ENCODE assay signal across 29 mouse cellular contexts in the genomic region with DNA sequence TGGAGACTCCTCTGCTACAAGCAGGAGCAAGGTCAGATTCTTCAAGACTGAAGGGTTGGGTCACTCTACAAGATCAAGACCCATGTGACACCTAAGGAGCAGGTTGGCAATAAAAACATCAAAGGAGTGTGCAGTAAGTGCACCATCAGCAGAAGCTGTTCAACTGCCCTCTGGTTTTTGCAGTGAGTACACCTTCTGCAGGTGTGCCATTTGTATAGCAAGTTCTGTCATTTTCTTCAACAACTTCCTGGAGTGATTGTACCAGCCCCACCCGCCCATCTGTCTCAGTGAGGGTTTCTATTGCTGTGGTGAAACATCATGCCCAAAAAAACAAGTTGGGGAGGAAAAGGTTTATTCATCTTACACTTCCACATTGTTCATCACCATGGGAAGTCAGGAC. TPM values are rescaled to one million over a fixed set of nuclear protein-coding genes. Genes with fewer than 3 reads are reported as not detected.
DNase-seq lines count a peak whose midpoint lies in the region; ATAC-seq and TF ChIP-seq lines count a peak whose summit lies in the region.
"Had no signal": no experiment of that assay in that cellular context is flagged by ENCODE, and none has a peak within 500 bp of the region (broad histone marks: within the 10 kb centered on the region; RNA-seq: fewer than 3 reads in every experiment).

No protein-coding gene starts in this region.

- no peaks in the 10 kb centered on the region for H3K27me3 ChIP-seq in forebrain, embryonic 15.5 days
- no peaks in the 10 kb centered on the region for H3K27me3 ChIP-seq in forebrain, embryonic 11.5 days (ENCODE audit: control insufficient read depth, insufficient read depth, low read length)
- no peaks in the 10 kb centered on the region for H3K27me3 ChIP-seq in forebrain, embryonic 16.5 days (replicated peaks; ENCODE audit: control insufficient read depth, insufficient read depth, low read length)
- H3K27me3 ChIP-seq in intestine, postnatal 0 days (replicated peaks; ENCODE audit: control insufficient read depth, insufficient read depth, low read length), result no peaks in the 10 kb centered on the region
- H3K27me3 ChIP-seq in limb, embryonic 10.5 days (ENCODE audit: low read depth, poor library complexity, severe bottlenecking), result no peaks in the 10 kb centered on the region
- H3K27me3 ChIP-seq: hindbrain, embryonic 13.5 days; limb, embryonic 15.5 days; liver, embryonic 13.5 days; midbrain, embryonic 15.5 days; Patski had no signal

- H3K9me3 ChIP-seq in forebrain, embryonic 15.5 days, result no peaks in the 10 kb centered on the region
- no peaks in the 10 kb centered on the region for H3K9me3 ChIP-seq in forebrain, embryonic 11.5 days (ENCODE audit: control insufficient read depth, low read length)
- no peaks in the 10 kb centered on the region for H3K9me3 ChIP-seq in forebrain, embryonic 16.5 days (ENCODE audit: control insufficient read depth, low read length)
- H3K9me3 ChIP-seq in intestine, postnatal 0 days (ENCODE audit: control insufficient read depth), result no peaks in the 10 kb centered on the region
- H3K9me3 ChIP-seq in limb, embryonic 10.5 days (replicated peaks), result no peaks in the 10 kb centered on the region
- H3K9me3 ChIP-seq: limb, embryonic 15.5 days; liver, embryonic 13.5 days; midbrain, embryonic 15.5 days had no signal

- DNase-seq in forebrain, embryonic 11.5 days (ENCODE audit: low spot score), result no peak
- peak; percentile 69 for DNase-seq in thymus, postnatal 14 days
- no peak for DNase-seq in frontal cortex, postnatal 36 days (ENCODE audit: low spot score in 2 of 2)
- DNase-seq in ovary, adult 18-20 months (ENCODE audit: low spot score), result no peak
- DNase-seq in limb, embryonic 10.5 days (ENCODE audit: low spot score), result no peak
- DNase-seq: adrenal gland, adult 2 months; adrenal gland, postnatal 36 days; cerebellum, adult 2 months; cerebellum, postnatal 25 days; gastrocnemius, postnatal 10 days; heart, postnatal 4 days; kidney, adult 18-20 months; kidney, postnatal 10 days; layer of hippocampus, postnatal 36 days; left cerebral cortex, postnatal 4 days; liver, embryonic 13.5 days; lung, adult 18-20 months; right cerebral cortex, adult 18-20 months; spleen, adult 18-20 months had no signal

- no peak for ATAC-seq in forebrain, embryonic 15.5 days (replicated peaks)
- no peak for ATAC-seq in forebrain, embryonic 11.5 days (replicated peaks; ENCODE audit: low FRiP score)
- ATAC-seq in forebrain, embryonic 16.5 days, result no peak
- ATAC-seq in intestine, postnatal 0 days, result peak; percentile 85
- ATAC-seq: lung, postnatal 0 days; midbrain, embryonic 15.5 days; Patski had no signal

- H3K27ac ChIP-seq in forebrain, embryonic 15.5 days (replicated peaks), result peak overlapping the region; percentile 76
- H3K27ac ChIP-seq in forebrain, embryonic 11.5 days (ENCODE audit: low read depth, low read length), result no peak overlapping the region
- peak overlapping the region; percentile 79 for H3K27ac ChIP-seq in forebrain, embryonic 16.5 days (ENCODE audit: low read length)
- no peak overlapping the region for H3K27ac ChIP-seq in intestine, postnatal 0 days (ENCODE audit: low read depth, low read length)
- no peak overlapping the region for H3K27ac ChIP-seq in limb, embryonic 10.5 days
- H3K27ac ChIP-seq: heart, embryonic 10.5 days; hindbrain, embryonic 13.5 days; limb, embryonic 15.5 days; liver, embryonic 13.5 days; macrophage; midbrain, embryonic 15.5 days had no signal

- peaks cover 63% of the 10 kb centered on the region for H3K4me1 ChIP-seq in forebrain, embryonic 15.5 days
- peaks cover 2% of the 10 kb centered on the region; the same call in 1 of the 2 replicates for H3K4me1 ChIP-seq in forebrain, embryonic 11.5 days (replicated peaks; ENCODE audit: control insufficient read depth, insufficient read depth, low read length)
- H3K4me1 ChIP-seq in forebrain, embryonic 16.5 days (replicated peaks; ENCODE audit: control insufficient read depth, insufficient read depth, low read length), result peaks cover 38% of the 10 kb centered on the region
- H3K4me1 ChIP-seq in intestine, postnatal 0 days (replicated peaks; ENCODE audit: control insufficient read depth, insufficient read depth, low read length), result peaks cover 4% of the 10 kb centered on the region; the same call in 1 of the 2 replicates
- peaks cover 14% of the 10 kb centered on the region for H3K4me1 ChIP-seq in limb, embryonic 10.5 days

- H3K4me3 ChIP-seq in forebrain, embryonic 15.5 days, result no peak overlapping the region
- no peak overlapping the region for H3K4me3 ChIP-seq in forebrain, embryonic 11.5 days (ENCODE audit: low read depth, low read length)
- H3K4me3 ChIP-seq in forebrain, embryonic 16.5 days (replicated peaks; ENCODE audit: low read length), result no peak overlapping the region
- no peak overlapping the region for H3K4me3 ChIP-seq in intestine, postnatal 0 days (ENCODE audit: low read depth, low read length)
- no peak overlapping the region for H3K4me3 ChIP-seq in limb, embryonic 10.5 days
- H3K4me3 ChIP-seq: heart, embryonic 10.5 days; hindbrain, embryonic 13.5 days; limb, embryonic 15.5 days; liver, embryonic 13.5 days; midbrain, embryonic 15.5 days had no signal

- H3K9ac ChIP-seq in forebrain, embryonic 15.5 days (replicated peaks), result no peak overlapping the region
- H3K9ac ChIP-seq in forebrain, embryonic 11.5 days (ENCODE audit: low read length), result no peak overlapping the region
- H3K9ac ChIP-seq in forebrain, embryonic 16.5 days (replicated peaks; ENCODE audit: low read depth, low read length), result no peak overlapping the region
- no peak overlapping the region for H3K9ac ChIP-seq in intestine, postnatal 0 days (ENCODE audit: low read depth, low read length)
- H3K9ac ChIP-seq: hindbrain, embryonic 13.5 days; limb, embryonic 15.5 days; liver, embryonic 13.5 days; midbrain, embryonic 15.5 days had no signal

- H3K36me3 ChIP-seq in forebrain, embryonic 15.5 days, result no peaks in the 10 kb centered on the region
- no peaks in the 10 kb centered on the region for H3K36me3 ChIP-seq in forebrain, embryonic 11.5 days (ENCODE audit: control insufficient read depth, insufficient read depth, low read length)
- H3K36me3 ChIP-seq in forebrain, embryonic 16.5 days (ENCODE audit: control insufficient read depth, insufficient read depth), result no peaks in the 10 kb centered on the region
- no peaks in the 10 kb centered on the region for H3K36me3 ChIP-seq in intestine, postnatal 0 days (ENCODE audit: control insufficient read depth, insufficient read depth)
- H3K36me3 ChIP-seq in limb, embryonic 10.5 days, result no peaks in the 10 kb centered on the region
- H3K36me3 ChIP-seq: heart, embryonic 10.5 days; hindbrain, embryonic 13.5 days; limb, embryonic 15.5 days; liver, embryonic 13.5 days; midbrain, embryonic 15.5 days had no signal

- 83% methylated on average over 1 of the region's 1 CpGs for WGBS in forebrain, embryonic 15.5 days
- 89% methylated on average over 1 of the region's 1 CpGs for WGBS in forebrain, embryonic 11.5 days
- 91% methylated on average over 1 of the region's 1 CpGs for WGBS in forebrain, embryonic 16.5 days
- 41% methylated on average over 1 of the region's 1 CpGs for WGBS in intestine, postnatal 0 days
- WGBS in limb, embryonic 10.5 days, result 85% methylated on average over 1 of the region's 1 CpGs

- peak; percentile 36 for TF ChIP-seq CTCF in intestine, postnatal 0 days (IDR thresholded peaks at IDR 0.05; ENCODE audit: low read depth)

- no peak overlapping the region for H3K4me2 ChIP-seq in forebrain, embryonic 15.5 days (replicated peaks)
- no peak overlapping the region for H3K4me2 ChIP-seq in forebrain, embryonic 11.5 days (ENCODE audit: low read depth, low read length, severe bottlenecking)
- H3K4me2 ChIP-seq in forebrain, embryonic 16.5 days (ENCODE audit: low read length), result no peak overlapping the region
- no peak overlapping the region for H3K4me2 ChIP-seq in intestine, postnatal 0 days (replicated peaks; ENCODE audit: low read depth)
- H3K4me2 ChIP-seq: hindbrain, embryonic 13.5 days; limb, embryonic 15.5 days; liver, embryonic 13.5 days; midbrain, embryonic 15.5 days had no signal

RNA-seq across cellular contexts. Expression of a gene that starts 27.1 kb away (rescaled TPM):
- 47.5 and 48.8 TPM in 2 replicates for polyA plus RNA-seq in forebrain, embryonic 15.5 days (2015; fragmentation: Nextera tagmentation; extraction: Ambion mirVana)
- polyA plus RNA-seq in forebrain, embryonic 11.5 days (2014; fragmentation: Nextera tagmentation; extraction: Ambion mirVana), result 47.1 and 49.6 TPM in 2 replicates
- 49.0 and 52.7 TPM in 2 replicates for polyA plus RNA-seq in forebrain, embryonic 16.5 days (2015; fragmentation: Nextera tagmentation; extraction: Ambion mirVana)
- 17.2 and 19.1 TPM in 2 replicates for polyA plus RNA-seq in intestine, postnatal 0 days (2015; fragmentation: Nextera tagmentation; extraction: Ambion mirVana)
- polyA plus RNA-seq in limb, embryonic 10.5 days (2016; fragmentation: Nextera tagmentation; extraction: Ambion mirVana), result 37.9 and 40.1 TPM in 2 replicates

Comparison
In these comparisons a context has a peak if more than half of its experiments do, and no peak if none do; other contexts are left out.
1. H3K27ac ChIP-seq: peak in forebrain, embryonic 15.5 days (single experiment) and forebrain, embryonic 16.5 days (single experiment); none in forebrain, embryonic 11.5 days (single experiment), intestine, postnatal 0 days (single experiment) and limb, embryonic 10.5 days (single experiment).